Mouse (Mus musculus) stomach, postnatal 0 days (tissue): ENCODE data around the gene Usp50.

Source experiments
- CTCF ChIP-seq: IDR thresholded peaks from 2 replicates; pipeline ENCODE4 v1.5.1; 2016; ENCODE audit warnings: antibody characterized with exemption, low read depth, mild to moderate bottlenecking, moderate library complexity
- EP300 ChIP-seq: optimal IDR thresholded peaks from 2 replicates; pipeline ENCODE3; 2016; ENCODE audit warnings: antibody characterized with exemption

GRCm38 (mm10) chr2:126759351-126759750, 23.9 kb downstream of the Usp50 start:
- TF ChIP-seq CTCF = no peak
- no peak for TF ChIP-seq EP300
